Mouse (Mus musculus): ENCODE data around the gene Topors. TPM values are rescaled to one million over a fixed set of nuclear protein-coding genes. Genes with fewer than 3 reads are reported as not detected.

Gene Topors
- polyA plus RNA-seq, 1 experiment: 6.7 TPM

GRCm38 (mm10) chr4:40278880-40279275 lies 9.2 kb upstream of the Topors start:
- H3K79me2 ChIP-seq (ENCODE audit: control insufficient read depth, insufficient read depth): peaks cover 40% of the 10 kb centered on the region
- H3K36me3 ChIP-seq (ENCODE audit: control insufficient read depth, insufficient read depth): peaks cover 13% of the 10 kb centered on the region
- no peaks in the 10 kb centered on the region for H3K27me3 ChIP-seq (ENCODE audit: control insufficient read depth, insufficient read depth, insufficient read length)
- H3ac ChIP-seq (ENCODE audit: control insufficient read depth, insufficient read length): peak overlapping the region; percentile 41
- peak overlapping the region; percentile 88 for H3K4me2 ChIP-seq (ENCODE audit: low read depth)
- no peak for TF ChIP-seq MAX (IDR thresholded peaks at IDR 0.05; ENCODE audit: low read depth)
- TF ChIP-seq MYOD1 (IDR thresholded peaks at IDR 0.05; ENCODE audit: control insufficient read depth in 1 of 3, insufficient read length in 2 of 3, low read depth in 2 of 3): no peak
- TF ChIP-seq TCF12 (IDR thresholded peaks at IDR 0.05; ENCODE audit: insufficient read depth, poor library complexity, severe bottlenecking): no peak
- no peak for TF ChIP-seq SRF (IDR thresholded peaks at IDR 0.05; ENCODE audit: control insufficient read depth, insufficient read length, low read depth)
- no peak for TF ChIP-seq USF1 (IDR thresholded peaks at IDR 0.05; ENCODE audit: low read depth)
- no peak for TF ChIP-seq CEBPB (IDR thresholded peaks at IDR 0.05; ENCODE audit: insufficient read depth, poor library complexity, severe bottlenecking)
- no peak for TF ChIP-seq POLR2A (IDR thresholded peaks at IDR 0.05; ENCODE audit: insufficient read length, low read depth)
- no peak for TF ChIP-seq MYOG (IDR thresholded peaks at IDR 0.05; ENCODE audit: control insufficient read depth in 1 of 3, insufficient read depth in 1 of 3, insufficient read length in 2 of 3, low read depth in 2 of 3)
- no peak for TF ChIP-seq TCF3 (IDR thresholded peaks at IDR 0.05; ENCODE audit: insufficient read length, low read depth)
- no peak for TF ChIP-seq POLR2AphosphoS2 (IDR thresholded peaks at IDR 0.05; ENCODE audit: insufficient read length, low read depth)
- TF ChIP-seq REST (IDR thresholded peaks at IDR 0.05; ENCODE audit: insufficient read depth, insufficient read length): no peak
- peak overlapping the region; percentile 86 for H3K4me3 ChIP-seq

- Histone ChIP-seq H3K27me3 (ENCODE audit: control insufficient read depth, insufficient read depth, insufficient read length) (no peaks in the 10 kb centered on the region), H3K36me3 (ENCODE audit: control insufficient read depth, insufficient read depth) (peaks cover 22% of the 10 kb centered on the region), H3K79me2 (ENCODE audit: control insufficient read depth, insufficient read depth) (peaks cover 57% of the 10 kb centered on the region)
Measured at GRCm38 (mm10) chr4:40268835-40269234, 815 bp downstream of the Topors start.

GRCm38 (mm10) chr4:40268204-40268813 lies 1.3 kb downstream of the Topors start:
- H3K27me3 ChIP-seq (ENCODE audit: control insufficient read depth, insufficient read depth, insufficient read length): no peaks in the 10 kb centered on the region
- peaks cover 22% of the 10 kb centered on the region for H3K36me3 ChIP-seq (ENCODE audit: control insufficient read depth, insufficient read depth)
- peaks cover 60% of the 10 kb centered on the region for H3K79me2 ChIP-seq (ENCODE audit: control insufficient read depth, insufficient read depth)
- TF ChIP-seq POLR2AphosphoS2 (IDR thresholded peaks at IDR 0.05; ENCODE audit: insufficient read length, low read depth) (peak; percentile 72), USF1 (IDR thresholded peaks at IDR 0.05; ENCODE audit: low read depth) (no peak)
- H3K4me3 ChIP-seq: peak overlapping the region; percentile 98
- peak overlapping the region; percentile 82 for H3K4me2 ChIP-seq (ENCODE audit: low read depth)
- H3ac ChIP-seq (ENCODE audit: control insufficient read depth, insufficient read length): peak overlapping the region; percentile 89

More at GRCm38 (mm10) chr4:40268835-40269234, 815 bp downstream of the Topors start:
- Histone ChIP-seq H3K4me3 (peak overlapping the region; percentile 98), H3K4me2 (ENCODE audit: low read depth) (peak overlapping the region; percentile 77), H3ac (ENCODE audit: control insufficient read depth, insufficient read length) (peak overlapping the region; percentile 89)
- TF ChIP-seq CEBPB (IDR thresholded peaks at IDR 0.05; ENCODE audit: insufficient read depth, poor library complexity, severe bottlenecking) (no peak), POLR2A (IDR thresholded peaks at IDR 0.05; ENCODE audit: insufficient read length, low read depth) (no peak), MYOD1 (IDR thresholded peaks at IDR 0.05; ENCODE audit: control insufficient read depth in 1 of 3, insufficient read length in 2 of 3, low read depth in 2 of 3) (no peak), MYOG (IDR thresholded peaks at IDR 0.05; ENCODE audit: control insufficient read depth in 1 of 3, insufficient read depth in 1 of 3, insufficient read length in 2 of 3, low read depth in 2 of 3) (no peak), TCF12 (IDR thresholded peaks at IDR 0.05; ENCODE audit: insufficient read depth, poor library complexity, severe bottlenecking) (no peak), REST (IDR thresholded peaks at IDR 0.05; ENCODE audit: insufficient read depth, insufficient read length) (no peak), POLR2AphosphoS2 (IDR thresholded peaks at IDR 0.05; ENCODE audit: insufficient read length, low read depth) (no peak), E2F4 (IDR thresholded peaks at IDR 0.05; ENCODE audit: insufficient read depth) (no peak), SRF (IDR thresholded peaks at IDR 0.05; ENCODE audit: control insufficient read depth, insufficient read length, low read depth) (no peak), TCF3 (IDR thresholded peaks at IDR 0.05; ENCODE audit: insufficient read length, low read depth) (no peak), USF1 (IDR thresholded peaks at IDR 0.05; ENCODE audit: low read depth) (no peak), MAX (IDR thresholded peaks at IDR 0.05; ENCODE audit: low read depth) (no peak)

GRCm38 (mm10) chr4:40267681-40268080 lies 2.0 kb downstream of the Topors start:
- H3K4me3 ChIP-seq: peak overlapping the region; percentile 98
- TF ChIP-seq SRF (IDR thresholded peaks at IDR 0.05; ENCODE audit: control insufficient read depth, insufficient read length, low read depth) (no peak), REST (IDR thresholded peaks at IDR 0.05; ENCODE audit: insufficient read depth, insufficient read length) (no peak), POLR2AphosphoS2 (IDR thresholded peaks at IDR 0.05; ENCODE audit: insufficient read length, low read depth) (no peak), TCF12 (IDR thresholded peaks at IDR 0.05; ENCODE audit: insufficient read depth, poor library complexity, severe bottlenecking) (no peak), CEBPB (IDR thresholded peaks at IDR 0.05; ENCODE audit: insufficient read depth, poor library complexity, severe bottlenecking) (no peak)
- H3K4me2 ChIP-seq (ENCODE audit: low read depth): peak overlapping the region; percentile 82
- no peaks in the 10 kb centered on the region for H3K27me3 ChIP-seq (ENCODE audit: control insufficient read depth, insufficient read depth, insufficient read length)
- peaks cover 65% of the 10 kb centered on the region for H3K79me2 ChIP-seq (ENCODE audit: control insufficient read depth, insufficient read depth)
- H3K36me3 ChIP-seq (ENCODE audit: control insufficient read depth, insufficient read depth): peaks cover 24% of the 10 kb centered on the region
- peak overlapping the region; percentile 89 for H3ac ChIP-seq (ENCODE audit: control insufficient read depth, insufficient read length)

- H3K4me3 ChIP-seq: no peak overlapping the region
- peaks cover 41% of the 10 kb centered on the region for H3K36me3 ChIP-seq (ENCODE audit: control insufficient read depth, insufficient read depth)
- peaks cover 75% of the 10 kb centered on the region for H3K79me2 ChIP-seq (ENCODE audit: control insufficient read depth, insufficient read depth)
- TF ChIP-seq CEBPB (IDR thresholded peaks at IDR 0.05; ENCODE audit: insufficient read depth, poor library complexity, severe bottlenecking): no peak
- TF ChIP-seq SRF (IDR thresholded peaks at IDR 0.05; ENCODE audit: control insufficient read depth, insufficient read length, low read depth): no peak
- TF ChIP-seq TCF3 (IDR thresholded peaks at IDR 0.05; ENCODE audit: insufficient read length, low read depth): no peak
- no peak for TF ChIP-seq USF1 (IDR thresholded peaks at IDR 0.05; ENCODE audit: low read depth)
- no peak for TF ChIP-seq MYOG (IDR thresholded peaks at IDR 0.05; ENCODE audit: control insufficient read depth in 1 of 3, insufficient read depth in 1 of 3, insufficient read length in 2 of 3, low read depth in 2 of 3)
- no peak for TF ChIP-seq POLR2AphosphoS2 (IDR thresholded peaks at IDR 0.05; ENCODE audit: insufficient read length, low read depth)
- no peak for TF ChIP-seq POLR2A (IDR thresholded peaks at IDR 0.05; ENCODE audit: insufficient read length, low read depth)
- TF ChIP-seq E2F4 (IDR thresholded peaks at IDR 0.05; ENCODE audit: insufficient read depth): no peak
- no peak for TF ChIP-seq TCF12 (IDR thresholded peaks at IDR 0.05; ENCODE audit: insufficient read depth, poor library complexity, severe bottlenecking)
- no peak for TF ChIP-seq REST (IDR thresholded peaks at IDR 0.05; ENCODE audit: insufficient read depth, insufficient read length)
- TF ChIP-seq MYOD1 (IDR thresholded peaks at IDR 0.05; ENCODE audit: control insufficient read depth in 1 of 3, insufficient read length in 2 of 3, low read depth in 2 of 3): no peak
- no peak for TF ChIP-seq MAX (IDR thresholded peaks at IDR 0.05; ENCODE audit: low read depth)
- H3K27me3 ChIP-seq (ENCODE audit: control insufficient read depth, insufficient read depth, insufficient read length): no peaks in the 10 kb centered on the region
- H3K4me2 ChIP-seq (ENCODE audit: low read depth): no peak overlapping the region
- no peak overlapping the region for H3ac ChIP-seq (ENCODE audit: control insufficient read depth, insufficient read length)
Measured at GRCm38 (mm10) chr4:40264321-40264720, 5.3 kb downstream of the Topors start.
